Mouse (Mus musculus): Measurements from ENCODE around the gene Amigo1.

The Amigo1 gene

GRCm38 (mm10) chr3:108180514-108180913, 5.6 kb upstream of the Amigo1 start:
- no peak for DNase-seq (ENCODE audit: low read depth, low spot score)

- DNase-seq (ENCODE audit: low read depth, low spot score), result no peak
These were observed 1.4 kb upstream of the Amigo1 start for GRCm38 (mm10) chr3:108184742-108185141.

- DNase-seq (ENCODE audit: low read depth, low spot score), result peak; percentile 32
These were observed 556 bp upstream of the Amigo1 start for GRCm38 (mm10) chr3:108185460-108186097.

GRCm38 (mm10) chr3:108187111-108187795, 1.1 kb downstream of the Amigo1 start:
- no peak for DNase-seq (ENCODE audit: low read depth, low spot score)

GRCm38 (mm10) chr3:108188716-108189490, 2.8 kb downstream of the Amigo1 start:
- DNase-seq (ENCODE audit: low read depth, low spot score), result no peak

GRCm38 (mm10) chr3:108189897-108190296, 3.8 kb downstream of the Amigo1 start:
- no peak for DNase-seq (ENCODE audit: low read depth, low spot score)

GRCm38 (mm10) chr3:108193686-108194085, 7.6 kb downstream of the Amigo1 start:
- no peak for DNase-seq (ENCODE audit: low read depth, low spot score)

GRCm38 (mm10) chr3:108195287-108195686, 9.2 kb downstream of the Amigo1 start:
- DNase-seq (ENCODE audit: low read depth, low spot score), result no peak

- no peak for DNase-seq (ENCODE audit: low read depth, low spot score)
These were observed 9.9 kb downstream of the Amigo1 start for GRCm38 (mm10) chr3:108195941-108196590.

GRCm38 (mm10) chr3:108197066-108197497, 10.9 kb downstream of the Amigo1 start:
- DNase-seq (ENCODE audit: low read depth, low spot score), result no peak

- DNase-seq (ENCODE audit: low read depth, low spot score), result no peak
These were observed 13.1 kb downstream of the Amigo1 start for GRCm38 (mm10) chr3:108199231-108199630.

GRCm38 (mm10) chr3:108200329-108201323, 14.5 kb downstream of the Amigo1 start, which contains the start of gene Cyb561d1:
Gene Cyb561d1, minus strand, starts transcription at chr3:108201212.
- DNase-seq (ENCODE audit: low read depth, low spot score), result peak; percentile 98

GRCm38 (mm10) chr3:108202506-108202905, 16.4 kb downstream of the Amigo1 start:
- DNase-seq (ENCODE audit: low read depth, low spot score), result no peak

- DNase-seq (ENCODE audit: low read depth, low spot score), result no peak
These were observed 17.1 kb downstream of the Amigo1 start for GRCm38 (mm10) chr3:108203212-108203611.

GRCm38 (mm10) chr3:108203621-108204325, 17.6 kb downstream of the Amigo1 start:
- peak; percentile 70 for DNase-seq (ENCODE audit: low read depth, low spot score)

- DNase-seq (ENCODE audit: low read depth, low spot score), result no peak
These were observed 18.3 kb downstream of the Amigo1 start for GRCm38 (mm10) chr3:108204470-108204869.

- DNase-seq (ENCODE audit: low read depth, low spot score), result no peak
These were observed 19.5 kb downstream of the Amigo1 start for GRCm38 (mm10) chr3:108205601-108206000.

GRCm38 (mm10) chr3:108206731-108207375, 20.7 kb downstream of the Amigo1 start:
- DNase-seq (ENCODE audit: low read depth, low spot score), result no peak

- DNase-seq (ENCODE audit: low read depth, low spot score), result no peak
These were observed 22.9 kb downstream of the Amigo1 start for GRCm38 (mm10) chr3:108209001-108209400.

Measured in A20 (cell line).